Mouse (Mus musculus) neural tube, embryonic 15.5 days (tissue): ENCODE measurements at regions not wholly inside any gene's neighbourhood (a gene's known extent, or its start where the extent isn't known, plus 50 kb on each side); places are given as distances from the start of the nearest gene placed in this dataset.
"Not testable (repeated sequence)": the region's sequence is repeated elsewhere in the genome, so short reads cannot be mapped to it uniquely, and the experiment has no call there.

ENCODE experiments used
- ATAC-seq: fragments of 200-750 bp; cut with Nextera tagmentation; 2 replicates; pipeline ENCODE4 v1.8.0; 2017; ENCODE audit warnings: mild to moderate bottlenecking, moderate TSS enrichment, moderate library complexity; ENCODE audit not compliant: low FRiP score
- H3K27ac ChIP-seq: fragments of 300-500 bp; sonication (generic); replicated peaks from 2 replicates; pipeline ENCODE4 v1.5.1; 2015; ENCODE audit warnings: mild to moderate bottlenecking, inconsistent platforms
- H3K27me3 ChIP-seq: fragments of 300-500 bp; sonication (generic); replicated peaks from 2 replicates; pipeline ENCODE4 v1.6.1; 2015; ENCODE audit warnings: inconsistent platforms
- H3K36me3 ChIP-seq: fragments of 300-500 bp; sonication (generic); 2 replicates; pipeline ENCODE4 v1.6.1; 2015; ENCODE audit warnings: inconsistent platforms
- H3K4me1 ChIP-seq: fragments of 300-500 bp; sonication (generic); 2 replicates; pipeline ENCODE4 v1.6.1; 2015; ENCODE audit warnings: inconsistent platforms
- H3K4me2 ChIP-seq: fragments of 300-500 bp; sonication (generic); 2 replicates; pipeline ENCODE4 v1.6.1; 2015; ENCODE audit warnings: inconsistent platforms, mild to moderate bottlenecking, moderate library complexity
- H3K4me3 ChIP-seq: fragments of 300-500 bp; sonication (generic); replicated peaks from 2 replicates; pipeline ENCODE4 v1.5.1; 2015; ENCODE audit warnings: mild to moderate bottlenecking, inconsistent platforms
- H3K9ac ChIP-seq: fragments of 300-500 bp; sonication (generic); replicated peaks from 2 replicates; pipeline ENCODE4 v1.6.1; 2015; ENCODE audit warnings: mild to moderate bottlenecking, inconsistent platforms
- H3K9me3 ChIP-seq: fragments of 300-500 bp; sonication (generic); replicated peaks from 2 replicates; pipeline ENCODE4 v1.6.1; 2016; ENCODE audit warnings: inconsistent platforms
- WGBS: fragments of 180-500 bp; shearing (Covaris S2); methylation state at CpG from one replicate; pipeline ENCODE4 v1.1.7; 2015; ENCODE audit warnings: mixed read lengths; 5-methylcytosine and 5-hydroxymethylcytosine counted together

DNA sequence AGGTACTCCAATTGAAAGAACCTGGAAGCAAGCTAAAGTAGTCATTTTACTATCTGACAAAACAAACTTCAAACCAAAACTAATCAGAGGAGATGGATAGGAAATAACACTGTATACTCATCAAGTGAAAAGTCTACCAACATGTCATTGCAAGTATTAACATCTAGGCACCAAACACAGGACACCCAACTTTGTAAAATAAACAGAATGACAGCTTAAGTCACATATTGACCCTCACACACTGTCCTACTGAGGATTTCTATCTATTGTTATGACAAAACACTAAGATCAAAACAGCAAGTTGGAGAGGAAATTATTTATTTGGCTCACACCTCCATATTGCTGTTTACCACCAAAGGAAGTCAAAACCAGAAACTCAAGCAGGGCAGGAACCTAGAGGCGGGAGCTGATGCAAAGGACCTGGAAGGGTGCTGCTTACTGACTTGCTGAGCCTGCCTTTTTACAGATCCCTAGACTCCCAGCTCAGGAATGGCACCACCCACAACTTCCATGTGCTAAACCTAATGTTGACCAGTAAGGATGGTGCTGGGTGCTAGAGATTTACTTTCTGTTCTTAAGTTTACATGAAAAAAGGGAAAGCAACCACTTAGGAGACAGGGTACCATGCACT lies 244.2 kb downstream of the Prr30 start:
- ATAC-seq = no peak
- H3K4me3 ChIP-seq = no peak overlapping the region
- H3K27ac ChIP-seq = no peak overlapping the region
- 74% methylated on average over 1 of the region's 1 CpGs for WGBS
- no peaks in the 10 kb centered on the region for H3K36me3 ChIP-seq
- H3K9ac ChIP-seq = no peak overlapping the region
- no peaks in the 10 kb centered on the region for H3K4me1 ChIP-seq
- H3K9me3 ChIP-seq = no peaks in the 10 kb centered on the region
- H3K27me3 ChIP-seq = no peaks in the 10 kb centered on the region
- H3K4me2 ChIP-seq = no peak overlapping the region

DNA sequence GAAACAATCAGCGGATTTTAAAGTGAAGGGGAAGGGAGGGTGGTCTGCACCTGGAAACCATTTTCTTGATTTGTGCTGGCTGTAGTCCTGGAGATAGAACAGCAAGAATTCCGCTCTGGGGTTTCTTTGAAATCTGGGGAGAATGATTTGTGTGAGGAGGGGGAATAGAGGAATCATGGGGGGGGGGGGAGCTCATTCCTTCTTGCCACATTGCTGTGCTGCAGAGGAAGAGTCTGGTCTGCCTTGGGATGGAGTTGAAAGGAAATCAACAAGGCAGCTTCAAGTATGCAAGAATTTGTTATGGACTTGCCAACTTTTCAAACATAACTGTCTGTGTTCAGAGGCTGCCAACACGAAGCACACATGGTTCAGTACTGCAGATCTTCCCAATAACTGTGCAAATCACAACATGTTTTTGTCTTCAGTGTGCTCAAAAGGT lies 249.4 kb downstream of the Prr30 start:
- Histone ChIP-seq H3K27me3 (no peaks in the 10 kb centered on the region), H3K27ac (no peak overlapping the region), H3K4me2 (no peak overlapping the region), H3K4me1 (no peaks in the 10 kb centered on the region), H3K4me3 (no peak overlapping the region), H3K9ac (no peak overlapping the region), H3K36me3 (no peaks in the 10 kb centered on the region), H3K9me3 (no peaks in the 10 kb centered on the region)
- ATAC-seq = no peak
- 54% methylated on average over 3 of the region's 3 CpGs for WGBS

GRCm38 (mm10) chr14:100947625-100948024 lies 252.5 kb downstream of the Prr30 start:
- not testable (repeated sequence) for ATAC-seq, H3K27me3 ChIP-seq, H3K9me3 ChIP-seq, H3K4me1 ChIP-seq, H3K4me3 ChIP-seq, H3K36me3 ChIP-seq, H3K27ac ChIP-seq, H3K4me2 ChIP-seq, H3K9ac ChIP-seq

GRCm38 (mm10) chr14:100937358-100937887 lies 262.7 kb downstream of the Prr30 start:
- H3K36me3 ChIP-seq = no peaks in the 10 kb centered on the region
- no peak overlapping the region for H3K4me3 ChIP-seq
- no peaks in the 10 kb centered on the region for H3K9me3 ChIP-seq
- no peak for ATAC-seq
- no peak overlapping the region for H3K4me2 ChIP-seq
- H3K4me1 ChIP-seq = no peaks in the 10 kb centered on the region
- H3K9ac ChIP-seq = no peak overlapping the region
- 76% methylated on average over 2 of the region's 2 CpGs for WGBS
- H3K27me3 ChIP-seq = no peaks in the 10 kb centered on the region
- no peak overlapping the region for H3K27ac ChIP-seq

- H3K9me3 ChIP-seq = no peaks in the 10 kb centered on the region
- H3K27me3 ChIP-seq = no peaks in the 10 kb centered on the region
- H3K4me1 ChIP-seq = no peaks in the 10 kb centered on the region
- H3K4me2 ChIP-seq = no peak overlapping the region
- H3K4me3 ChIP-seq = no peak overlapping the region
- no peak overlapping the region for H3K9ac ChIP-seq
- no peak overlapping the region for H3K27ac ChIP-seq
- no peaks in the 10 kb centered on the region for H3K36me3 ChIP-seq
- no peak for ATAC-seq
- WGBS = 84% methylated on average over 7 of the region's 7 CpGs
Observed at GRCm38 (mm10) chr14:100934554-100934953, 265.6 kb downstream of the Prr30 start.

DNA sequence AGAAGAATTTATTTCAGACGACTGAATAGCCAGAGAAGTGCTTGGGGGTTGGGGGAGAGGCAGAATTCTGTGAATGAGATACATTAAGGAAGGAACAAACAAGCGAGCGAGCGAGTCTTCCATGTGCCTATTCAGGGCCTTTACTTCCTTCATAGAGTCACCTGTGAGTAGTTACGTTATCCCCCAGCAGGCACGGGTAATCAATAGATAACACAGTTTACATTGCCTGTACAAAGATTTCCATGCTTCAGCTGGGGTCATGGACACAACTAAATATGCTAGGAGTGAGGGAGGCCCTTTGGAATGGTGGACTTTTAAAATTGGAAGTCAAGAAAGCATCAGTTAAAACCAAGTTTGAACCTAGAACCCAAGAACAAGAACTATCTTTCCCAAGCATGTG lies 275.2 kb downstream of the Prr30 start:
- no peak for ATAC-seq
- H3K27me3 ChIP-seq = no peaks in the 10 kb centered on the region

DNA sequence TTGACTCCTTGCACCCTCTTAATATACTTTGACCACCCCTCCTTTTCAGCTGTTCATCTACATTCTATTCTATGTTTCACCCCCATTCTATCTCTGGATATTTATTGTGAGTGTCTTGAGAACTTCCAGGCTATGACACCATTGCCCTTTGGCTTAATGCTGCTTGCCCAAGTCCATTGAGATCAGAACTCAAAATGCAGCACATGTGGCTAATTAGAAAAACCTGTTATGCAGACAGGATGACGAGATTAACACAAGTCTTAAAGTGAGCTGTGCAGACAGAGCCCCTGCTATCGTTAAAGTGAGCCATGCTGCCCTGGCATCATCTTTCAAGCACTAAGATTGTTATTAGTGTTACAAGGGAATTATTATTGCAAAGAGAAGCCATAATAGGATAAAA lies 299.9 kb downstream of the Prr30 start:
- no peak overlapping the region for H3K4me2 ChIP-seq
- 56% methylated on average over 2 of the region's 2 CpGs for WGBS
- no peaks in the 10 kb centered on the region for H3K9me3 ChIP-seq
- H3K4me1 ChIP-seq = 0 out of 2 replicates have a peak, but pooled peaks cover 5% of the 10 kb centered on the region
- H3K4me3 ChIP-seq = no peak overlapping the region
- H3K36me3 ChIP-seq = no peaks in the 10 kb centered on the region
- H3K27ac ChIP-seq = no peak overlapping the region
- no peaks in the 10 kb centered on the region for H3K27me3 ChIP-seq
- H3K9ac ChIP-seq = no peak overlapping the region
- no peak for ATAC-seq

More for the DNA sequence above, 275.2 kb downstream of the Prr30 start:
- no peaks in the 10 kb centered on the region for H3K9me3 ChIP-seq
- H3K4me3 ChIP-seq = no peak overlapping the region
- H3K36me3 ChIP-seq = no peaks in the 10 kb centered on the region
- no peak overlapping the region for H3K27ac ChIP-seq
- no peak overlapping the region for H3K4me2 ChIP-seq
- H3K4me1 ChIP-seq = no peaks in the 10 kb centered on the region
- no peak overlapping the region for H3K9ac ChIP-seq
- 94% methylated on average over 6 of the region's 6 CpGs for WGBS

DNA sequence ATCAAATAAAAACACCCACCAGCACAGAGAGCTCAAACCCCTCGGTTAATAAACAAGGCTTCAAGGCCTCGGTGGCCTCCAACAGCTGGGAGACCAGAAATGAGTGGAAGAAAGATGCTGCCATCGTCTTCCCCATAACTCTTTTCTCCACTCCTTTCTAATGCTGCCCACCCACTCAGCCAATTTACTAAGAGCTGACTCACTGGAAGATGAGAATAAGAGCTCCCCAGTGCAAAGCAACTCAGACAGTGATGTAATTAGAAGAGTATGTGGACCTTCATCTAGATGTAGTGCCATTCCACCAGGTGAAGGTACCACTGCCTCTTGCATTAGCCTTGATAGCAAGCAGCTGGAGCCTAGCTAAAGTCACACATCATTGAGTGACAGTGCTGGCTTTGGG lies 301.1 kb downstream of the Prr30 start:
- Histone ChIP-seq H3K27me3 (no peaks in the 10 kb centered on the region), H3K4me1 (0 out of 2 replicates have a peak, but pooled peaks cover 5% of the 10 kb centered on the region), H3K27ac (no peak overlapping the region), H3K9ac (no peak overlapping the region), H3K36me3 (no peaks in the 10 kb centered on the region), H3K9me3 (no peaks in the 10 kb centered on the region), H3K4me2 (no peak overlapping the region), H3K4me3 (no peak overlapping the region)
- ATAC-seq = no peak; the same call in 1 of the 2 replicates
- WGBS = 65% methylated on average over 3 of the region's 3 CpGs

- no peak for ATAC-seq
- Histone ChIP-seq H3K4me2 (no peak overlapping the region), H3K27ac (no peak overlapping the region), H3K9me3 (no peaks in the 10 kb centered on the region), H3K9ac (no peak overlapping the region), H3K4me3 (no peak overlapping the region), H3K4me1 (0 out of 2 replicates have a peak, but pooled peaks cover 3% of the 10 kb centered on the region), H3K27me3 (no peaks in the 10 kb centered on the region), H3K36me3 (no peaks in the 10 kb centered on the region)
- 45% methylated on average over 18 of the region's 18 CpGs for WGBS
Observed at GRCm38 (mm10) chr14:100889163-100890157, 310.7 kb downstream of the Prr30 start.

DNA sequence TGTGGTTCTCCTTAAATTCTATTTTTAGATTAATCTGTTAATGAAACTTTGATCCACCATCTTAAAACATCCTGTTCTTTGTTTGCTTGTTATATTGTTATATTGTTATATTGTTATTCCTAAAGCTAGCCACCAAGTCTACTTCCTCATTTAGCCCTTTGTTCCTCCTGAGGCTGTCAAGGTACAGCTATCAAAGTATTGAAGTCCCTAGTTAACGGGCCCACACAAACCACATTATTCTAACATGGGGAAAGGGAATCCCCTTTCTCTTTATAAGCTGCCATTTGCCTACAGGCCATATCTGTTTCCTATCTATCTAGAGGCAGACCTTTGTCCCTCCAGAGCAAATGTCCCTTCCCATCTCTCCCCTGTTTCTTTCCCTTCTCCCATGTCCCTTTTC lies 317.0 kb downstream of the Prr30 start:
- no peak overlapping the region for H3K4me2 ChIP-seq
- no peak for ATAC-seq
- 67% methylated on average over 1 of the region's 1 CpGs for WGBS

GRCm38 (mm10) chr14:100880103-100880502 lies 320.0 kb downstream of the Prr30 start:
- no peak for ATAC-seq
- Histone ChIP-seq H3K4me2 (no peak overlapping the region), H3K9ac (no peak overlapping the region), H3K9me3 (no peaks in the 10 kb centered on the region), H3K27ac (no peak overlapping the region), H3K4me1 (no peaks in the 10 kb centered on the region), H3K4me3 (no peak overlapping the region), H3K36me3 (no peaks in the 10 kb centered on the region), H3K27me3 (no peaks in the 10 kb centered on the region)
- 83% methylated on average over 2 of the region's 2 CpGs for WGBS

More for the DNA sequence above, 317.0 kb downstream of the Prr30 start:
- Histone ChIP-seq H3K4me3 (no peak overlapping the region), H3K27ac (no peak overlapping the region), H3K4me1 (no peaks in the 10 kb centered on the region), H3K36me3 (no peaks in the 10 kb centered on the region), H3K27me3 (no peaks in the 10 kb centered on the region), H3K9me3 (no peaks in the 10 kb centered on the region), H3K9ac (no peak overlapping the region)

GRCm38 (mm10) chr14:100867790-100868189 lies 332.3 kb downstream of the Prr30 start:
- WGBS = 71% methylated on average over 3 of the region's 3 CpGs
- Histone ChIP-seq H3K9me3 (no peaks in the 10 kb centered on the region), H3K36me3 (no peaks in the 10 kb centered on the region), H3K4me1 (no peaks in the 10 kb centered on the region), H3K27ac (no peak overlapping the region), H3K27me3 (no peaks in the 10 kb centered on the region), H3K9ac (no peak overlapping the region), H3K4me3 (no peak overlapping the region), H3K4me2 (no peak overlapping the region)
- ATAC-seq = no peak
